Mouse (Mus musculus) midbrain, embryonic 15.5 days (tissue): ENCODE data around the gene Tbrg4. TPM values are rescaled to one million over a fixed set of nuclear protein-coding genes. Genes with fewer than 3 reads are reported as not detected.
A peak's percentile ranks its signal among the peaks of the same experiment; 100 is the strongest.

ENCODE experiments used
- ATAC-seq: fragments of 200-750 bp; cut with Nextera tagmentation; replicated peaks from 2 replicates; pipeline ENCODE4 v1.8.0; 2017; ENCODE audit warnings: moderate TSS enrichment
- H3K27ac ChIP-seq: fragments of 300-500 bp; sonication (generic); 2 replicates; pipeline ENCODE4 v1.5.1; 2015; ENCODE audit warnings: mild to moderate bottlenecking, inconsistent platforms
- H3K27me3 ChIP-seq: fragments of 300-500 bp; sonication (generic); replicated peaks from 2 replicates; pipeline ENCODE4 v1.6.1; 2015; ENCODE audit warnings: inconsistent platforms
- H3K36me3 ChIP-seq: fragments of 300-500 bp; sonication (generic); replicated peaks from 2 replicates; pipeline ENCODE4 v1.6.1; 2015; ENCODE audit warnings: inconsistent platforms
- H3K4me1 ChIP-seq: fragments of 300-500 bp; sonication (generic); 2 replicates; pipeline ENCODE4 v1.6.1; 2015; ENCODE audit warnings: inconsistent platforms
- H3K4me2 ChIP-seq: fragments of 300-500 bp; sonication (generic); 2 replicates; pipeline ENCODE4 v1.6.1; 2015; ENCODE audit warnings: inconsistent platforms, mild to moderate bottlenecking, moderate library complexity
- H3K4me3 ChIP-seq: fragments of 300-500 bp; sonication (generic); 2 replicates; pipeline ENCODE4 v1.5.1; 2015; ENCODE audit warnings: mild to moderate bottlenecking, inconsistent platforms
- H3K9ac ChIP-seq: fragments of 300-500 bp; sonication (generic); 2 replicates; pipeline ENCODE4 v1.6.1; 2015; ENCODE audit warnings: mild to moderate bottlenecking, inconsistent platforms
- H3K9me3 ChIP-seq: fragments of 300-500 bp; sonication (generic); 2 replicates; pipeline ENCODE4 v1.6.1; 2016; ENCODE audit warnings: inconsistent platforms
- WGBS: fragments of 180-500 bp; shearing (Covaris S2); methylation state at CpG from one replicate; pipeline ENCODE4 v1.1.7; 2015; ENCODE audit warnings: mixed read lengths; 5-methylcytosine and 5-hydroxymethylcytosine counted together
- polyA plus RNA-seq: library from polyadenylated mRNA; unstranded; fragments of >200 nt; fragmentation: Nextera tagmentation; extraction: Ambion mirVana; gene quantifications from 2 replicates; pipeline ENCODE4 v1.2.1, GENCODE M21; 2015

Tbrg4 gene
- polyA plus RNA-seq, 1 experiment from 2014 or later, result 33.3 TPM

GRCm38 (mm10) chr11:6615250-6616205 lies 10.3 kb downstream of the Tbrg4 start:
- H3K27me3 ChIP-seq, result no peaks in the 10 kb centered on the region
- no peaks in the 10 kb centered on the region for H3K4me1 ChIP-seq
- no peak overlapping the region for H3K4me3 ChIP-seq
- H3K9ac ChIP-seq, result no peak overlapping the region
- no peak overlapping the region for H3K4me2 ChIP-seq
- no peak overlapping the region for H3K27ac ChIP-seq
- 93% methylated on average over 12 of the region's 12 CpGs for WGBS
- ATAC-seq, result no peak
- peaks cover 62% of the 10 kb centered on the region for H3K36me3 ChIP-seq
- H3K9me3 ChIP-seq, result no peaks in the 10 kb centered on the region

- Histone ChIP-seq H3K36me3 (peaks cover 6% of the 10 kb centered on the region; the same call in 1 of the 2 replicates), H3K4me3 (peak within 1 kb of the TSS; percentile 66), H3K4me1 (peaks cover 53% of the 10 kb centered on the region), H3K27me3 (no peaks in the 10 kb centered on the region), H3K9ac (peak within 1 kb of the TSS; percentile 82), H3K27ac (peak within 1 kb of the TSS; percentile 100), H3K4me2 (peak within 1 kb of the TSS; percentile 82), H3K9me3 (no peaks in the 10 kb centered on the region)
- ATAC-seq, result peak; percentile 95
- 1% methylated on average over 37 of the region's 41 CpGs for WGBS
Measured at GRCm38 (mm10) chr11:6605491-6606399, 20.1 kb downstream of the Tbrg4 start, which contains the start of gene Nacad. Gene Nacad, minus strand, starts transcription at chr11:6606053.

DNA sequence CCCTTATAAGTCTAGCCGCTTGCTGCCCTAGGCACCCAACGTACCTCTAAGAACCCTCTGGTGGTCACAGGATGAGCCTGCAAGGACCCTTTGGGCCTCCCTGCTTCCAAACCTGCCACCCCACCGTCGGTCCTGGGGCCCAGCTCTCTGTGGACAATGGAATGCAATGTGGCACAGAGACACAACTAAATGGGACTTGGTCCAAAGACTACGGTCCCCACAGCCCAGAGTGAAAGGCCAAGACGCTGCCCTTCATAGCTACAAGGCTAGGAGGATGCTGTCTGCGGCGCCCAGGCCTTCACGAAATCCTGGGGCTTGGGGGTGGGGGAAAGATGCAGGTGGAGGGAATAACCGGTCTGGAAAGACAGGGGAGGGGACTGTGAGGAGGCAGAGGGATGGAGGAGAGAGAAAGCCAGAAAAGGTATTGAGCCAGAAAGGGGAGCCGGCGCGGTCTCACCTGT lies 20.8 kb downstream of the Tbrg4 start:
- peak overlapping the region; percentile 82 for H3K4me2 ChIP-seq
- peak overlapping the region; percentile 82 for H3K9ac ChIP-seq
- H3K9me3 ChIP-seq, result no peaks in the 10 kb centered on the region
- H3K27me3 ChIP-seq, result no peaks in the 10 kb centered on the region
- 5% methylated on average over 13 of the region's 13 CpGs for WGBS
- peak; percentile 0; the same call in 1 of the 2 replicates for ATAC-seq
- H3K4me3 ChIP-seq, result peak overlapping the region; percentile 66
- peaks cover 60% of the 10 kb centered on the region for H3K4me1 ChIP-seq
- H3K27ac ChIP-seq, result peak overlapping the region; percentile 100
- peaks cover 6% of the 10 kb centered on the region; the same call in 1 of the 2 replicates for H3K36me3 ChIP-seq

- peak overlapping the region; percentile 82 for H3K9ac ChIP-seq
- H3K9me3 ChIP-seq, result no peaks in the 10 kb centered on the region
- H3K4me2 ChIP-seq, result peak overlapping the region; percentile 82
- peaks cover 6% of the 10 kb centered on the region; the same call in 1 of the 2 replicates for H3K36me3 ChIP-seq
- H3K27ac ChIP-seq, result peak overlapping the region; percentile 100
- peaks cover 64% of the 10 kb centered on the region for H3K4me1 ChIP-seq
- H3K27me3 ChIP-seq, result no peaks in the 10 kb centered on the region
- no peak for ATAC-seq
- peak overlapping the region; percentile 66 for H3K4me3 ChIP-seq
Measured at GRCm38 (mm10) chr11:6604604-6604936, 21.3 kb downstream of the Tbrg4 start.

DNA sequence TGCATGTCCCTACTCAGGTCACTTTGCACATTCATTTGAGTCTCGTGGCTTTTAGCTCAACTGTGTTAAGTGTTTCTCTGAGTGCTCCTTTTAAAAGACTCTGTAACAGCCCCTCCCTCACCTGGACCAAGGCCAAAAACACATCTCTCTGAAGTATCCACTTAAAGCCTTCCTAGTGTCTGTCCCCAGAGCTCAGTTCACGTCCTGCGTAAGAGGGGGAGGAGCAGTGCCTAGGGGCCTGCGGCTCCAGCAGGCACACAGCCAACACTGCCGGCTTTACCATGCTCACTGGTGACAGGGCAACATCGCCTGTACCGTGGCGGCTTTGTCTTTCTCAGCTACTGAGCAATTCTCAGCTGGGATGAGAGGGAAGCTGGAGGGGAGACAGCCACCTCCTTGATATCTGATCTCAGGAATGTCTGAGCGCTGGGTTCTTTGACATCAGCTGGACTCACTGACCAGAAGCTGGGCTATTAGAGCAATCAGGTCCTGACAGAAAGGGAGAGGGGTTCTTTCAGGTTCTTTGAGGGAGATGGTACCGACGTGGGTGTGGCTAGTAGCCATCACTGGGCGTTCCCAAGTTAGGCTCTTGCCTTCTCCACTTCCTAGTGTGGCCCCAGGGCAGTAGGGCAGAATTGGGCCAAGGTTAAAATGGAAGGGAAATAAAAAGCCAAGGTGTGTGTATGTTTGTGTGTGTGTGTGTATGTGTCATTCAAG lies 21.8 kb downstream of the Tbrg4 start:
- H3K27me3 ChIP-seq, result no peaks in the 10 kb centered on the region
- H3K4me2 ChIP-seq, result peak overlapping the region; percentile 82
- peak overlapping the region; percentile 82 for H3K9ac ChIP-seq
- no peaks in the 10 kb centered on the region for H3K9me3 ChIP-seq
- peak overlapping the region; percentile 100 for H3K27ac ChIP-seq
- peaks cover 6% of the 10 kb centered on the region; the same call in 1 of the 2 replicates for H3K36me3 ChIP-seq
- ATAC-seq, result no peak
- peak overlapping the region; percentile 66 for H3K4me3 ChIP-seq
- peaks cover 70% of the 10 kb centered on the region for H3K4me1 ChIP-seq
- 10% methylated on average over 12 of the region's 12 CpGs for WGBS

DNA sequence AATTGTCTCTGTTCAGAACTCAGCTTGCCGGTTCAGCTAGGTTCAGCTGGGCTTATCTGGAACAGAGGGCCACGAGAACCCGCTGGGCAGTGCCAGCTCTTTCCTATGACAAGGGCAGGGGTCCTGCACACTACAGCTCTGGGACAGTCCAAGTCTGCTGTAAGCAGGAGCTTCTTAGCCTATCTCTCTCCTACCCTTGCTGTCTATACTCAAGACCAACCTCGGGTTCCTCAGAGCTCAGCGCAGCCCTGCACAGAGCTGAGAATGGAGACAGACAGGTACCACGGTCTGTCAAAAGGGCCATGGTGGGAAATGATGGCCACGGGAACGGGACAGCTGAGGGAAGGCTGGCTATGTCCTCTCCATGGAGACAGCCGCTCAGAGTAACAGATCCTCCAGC lies 22.6 kb downstream of the Tbrg4 start:
- 78% methylated on average over 9 of the region's 9 CpGs for WGBS
- ATAC-seq, result no peak
- Histone ChIP-seq H3K9ac (peak overlapping the region; percentile 82), H3K4me1 (peaks cover 78% of the 10 kb centered on the region), H3K36me3 (peaks cover 6% of the 10 kb centered on the region; the same call in 1 of the 2 replicates), H3K4me2 (peak overlapping the region; percentile 82), H3K4me3 (peak overlapping the region; percentile 66), H3K9me3 (no peaks in the 10 kb centered on the region), H3K27me3 (no peaks in the 10 kb centered on the region), H3K27ac (peak overlapping the region; percentile 100)

DNA sequence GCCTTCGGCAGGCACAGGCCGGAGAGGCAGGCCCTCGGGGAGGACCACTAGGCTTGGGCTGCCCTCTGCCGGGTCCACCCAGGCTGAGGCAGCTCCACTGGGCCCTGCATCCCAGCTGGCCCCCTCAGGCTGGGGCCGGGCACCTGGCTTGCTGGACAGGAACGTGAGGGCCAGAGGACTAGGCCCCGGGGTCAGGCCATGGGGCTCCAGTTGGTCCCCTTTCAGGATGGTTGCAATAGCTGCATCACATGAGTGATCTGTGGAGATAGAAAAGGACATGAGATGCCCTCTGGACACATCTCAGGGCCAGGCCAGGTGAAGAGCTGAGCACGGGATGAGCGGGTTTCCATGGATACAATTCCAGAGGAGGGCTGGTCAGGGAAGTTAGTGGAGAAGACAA lies 23.2 kb downstream of the Tbrg4 start:
- H3K4me3 ChIP-seq, result peak overlapping the region; percentile 66; the same call in 1 of the 2 replicates
- 83% methylated on average over 9 of the region's 9 CpGs for WGBS
- 0 out of 2 replicates have a peak overlapping the region, but pooled peaks have one; percentile 100 for H3K27ac ChIP-seq
- H3K27me3 ChIP-seq, result no peaks in the 10 kb centered on the region
- peaks cover 83% of the 10 kb centered on the region for H3K4me1 ChIP-seq
- peak overlapping the region; percentile 82 for H3K4me2 ChIP-seq
- ATAC-seq, result no peak
- no peaks in the 10 kb centered on the region for H3K9me3 ChIP-seq
- peaks cover 6% of the 10 kb centered on the region; the same call in 1 of the 2 replicates for H3K36me3 ChIP-seq
- no peak overlapping the region for H3K9ac ChIP-seq

DNA sequence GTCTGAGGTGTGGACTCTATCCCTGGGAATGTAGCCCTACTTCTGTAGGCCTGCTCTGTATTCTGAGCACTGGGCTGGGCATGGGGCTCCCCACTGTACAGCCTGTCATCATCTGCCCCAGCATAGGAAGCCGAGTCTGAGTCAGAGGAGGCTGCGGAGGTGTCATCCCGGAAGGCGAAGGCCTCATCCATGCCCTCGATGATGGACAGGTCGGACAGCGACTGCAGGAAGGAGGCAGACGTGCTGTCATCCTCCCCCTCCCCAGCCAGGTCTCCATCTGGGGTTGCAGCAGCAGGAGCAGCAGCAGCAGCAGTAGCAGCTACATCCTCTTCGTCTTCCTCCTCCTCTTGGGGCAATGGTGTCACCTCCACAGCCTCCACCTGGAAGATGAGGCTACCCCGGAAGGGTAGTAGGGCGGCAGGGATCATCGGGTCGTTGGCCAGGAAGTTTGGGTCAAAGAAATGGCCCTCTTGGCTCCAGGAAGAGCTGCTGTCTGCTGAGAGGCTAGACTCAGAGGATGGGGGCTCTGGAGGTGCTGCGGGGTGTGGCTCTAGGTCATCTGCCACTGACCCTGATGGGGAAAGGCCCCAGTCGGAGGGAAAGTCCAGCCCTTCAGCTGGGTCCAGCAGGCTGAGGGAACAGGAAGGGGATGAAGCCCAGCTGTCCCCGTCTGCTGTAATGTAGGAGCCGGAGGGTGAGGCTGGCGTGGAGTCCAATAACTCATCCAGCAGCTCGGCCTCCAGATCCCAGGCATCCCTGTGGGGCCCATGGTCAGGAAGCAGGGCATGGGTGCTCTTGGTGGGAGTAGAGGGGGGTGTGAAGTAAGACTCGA lies 24.0 kb downstream of the Tbrg4 start:
- Histone ChIP-seq H3K4me2 (no peak overlapping the region), H3K27me3 (no peaks in the 10 kb centered on the region), H3K4me1 (peaks cover 78% of the 10 kb centered on the region), H3K4me3 (no peak overlapping the region), H3K36me3 (peaks cover 6% of the 10 kb centered on the region; the same call in 1 of the 2 replicates), H3K27ac (no peak overlapping the region), H3K9ac (no peak overlapping the region), H3K9me3 (no peaks in the 10 kb centered on the region)
- WGBS, result 79% methylated on average over 20 of the region's 20 CpGs
- ATAC-seq, result no peak

DNA sequence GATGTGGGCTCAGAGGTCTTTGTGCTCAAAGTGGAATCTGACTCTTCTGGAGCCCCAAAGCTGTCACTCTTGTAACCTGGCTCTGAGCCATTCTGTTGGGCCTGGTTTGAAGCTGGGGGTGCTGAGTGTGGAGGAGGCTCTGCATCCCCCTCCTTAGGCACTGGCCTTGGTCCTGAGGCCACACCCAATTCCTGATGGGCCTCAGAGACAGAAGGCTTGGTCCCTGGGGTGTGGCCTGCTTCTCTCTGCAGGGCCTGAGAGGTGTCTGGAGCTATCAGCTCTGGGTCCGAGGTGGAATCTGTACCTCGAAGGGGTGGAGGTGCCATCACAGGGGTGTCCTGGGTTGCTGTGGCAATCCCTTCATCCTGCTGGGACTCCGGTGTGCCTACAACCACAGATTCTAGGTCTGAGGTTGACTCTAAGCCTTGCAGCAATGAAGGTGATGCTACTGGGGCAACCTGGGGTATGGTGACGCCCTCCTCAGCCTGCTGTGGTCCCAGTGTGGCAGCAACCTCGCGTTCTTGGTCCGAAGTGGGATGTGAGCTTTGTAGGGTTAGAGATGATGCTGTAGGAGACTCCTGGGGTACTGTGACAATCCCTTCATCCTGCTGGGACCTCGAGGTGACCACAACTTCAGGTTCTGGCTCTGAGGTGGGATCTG lies 25.5 kb downstream of the Tbrg4 start:
- no peak for ATAC-seq
- Histone ChIP-seq H3K4me1 (peaks cover 70% of the 10 kb centered on the region), H3K9me3 (no peaks in the 10 kb centered on the region), H3K36me3 (peaks cover 6% of the 10 kb centered on the region; the same call in 1 of the 2 replicates), H3K9ac (no peak overlapping the region), H3K27ac (peak overlapping the region; percentile 78), H3K27me3 (no peaks in the 10 kb centered on the region), H3K4me2 (no peak overlapping the region), H3K4me3 (no peak overlapping the region)
- WGBS, result 89% methylated on average over 8 of the region's 8 CpGs

DNA sequence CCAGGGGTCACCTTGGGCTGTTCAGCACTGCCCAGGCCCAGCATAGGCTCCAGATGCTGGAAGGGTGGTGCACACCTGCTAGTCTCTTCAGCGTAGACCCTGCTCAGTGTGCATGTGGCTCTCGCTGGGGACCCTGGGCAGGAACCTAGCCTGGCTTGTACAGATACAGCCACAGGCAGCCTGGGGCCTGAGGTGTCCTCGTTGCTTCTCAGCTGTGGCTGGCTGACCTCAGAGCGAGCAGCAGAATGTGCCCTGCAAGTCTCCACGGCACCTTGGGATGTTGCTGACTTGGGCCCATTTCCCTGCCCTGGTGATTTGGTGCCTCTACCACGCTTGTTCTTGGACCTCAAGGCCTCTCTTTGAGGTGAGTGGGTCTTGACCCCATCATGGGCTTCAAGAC lies 26.0 kb downstream of the Tbrg4 start:
- Histone ChIP-seq H3K27me3 (no peaks in the 10 kb centered on the region), H3K4me1 (peaks cover 70% of the 10 kb centered on the region), H3K4me2 (peak overlapping the region; percentile 49), H3K4me3 (no peak overlapping the region), H3K9ac (peak overlapping the region; percentile 41), H3K27ac (peak overlapping the region; percentile 78), H3K36me3 (peaks cover 6% of the 10 kb centered on the region; the same call in 1 of the 2 replicates), H3K9me3 (no peaks in the 10 kb centered on the region)
- peak; percentile 0; the same call in 1 of the 2 replicates for ATAC-seq
- WGBS, result 72% methylated on average over 6 of the region's 6 CpGs
